Mouse (Mus musculus) CH12.LX (cell line): ENCODE measurements at regions not wholly inside any gene's neighbourhood (a gene's known extent, or its start where the extent isn't known, plus 50 kb on each side); places are given as distances from the start of the nearest gene placed in this dataset.
"Not testable (repeated sequence)": the region's sequence is repeated elsewhere in the genome, so short reads cannot be mapped to it uniquely, and the experiment has no call there.

Experiments used
- DNase-seq: peaks from one replicate; pipeline ENCODE4 v3.0.0-alpha.2; 2013; ENCODE audit errors: extremely low read depth
- H3K27ac ChIP-seq: 2 replicates; pipeline ENCODE4 v1.5.1; 2012; ENCODE audit warnings: low read depth, mild to moderate bottlenecking, control low read depth, moderate library complexity; ENCODE audit not compliant: insufficient read depth
- H3K27me3 ChIP-seq: replicated peaks from 2 replicates; pipeline ENCODE3; 2012; ENCODE audit warnings: inconsistent platforms
- H3K36me3 ChIP-seq, 2 experiments: replicated peaks in 1 of 2; 2 replicates each; pipeline versions ENCODE3 to v1.6.1; 2012; ENCODE audit warnings: inconsistent platforms in 1 of 2, low read length in 1 of 2, mild to moderate bottlenecking in 1 of 2, mixed read lengths in 1 of 2, moderate library complexity in 1 of 2; ENCODE audit not compliant: control insufficient read depth in 1 of 2, insufficient read depth in 1 of 2
- H3K4me1 ChIP-seq, 2 experiments: 2 replicates each; pipeline ENCODE4 v1.6.1; 2012; ENCODE audit warnings: inconsistent platforms in 1 of 2, moderate library complexity in 1 of 2; ENCODE audit not compliant: insufficient read depth in 2 of 2, control insufficient read depth in 1 of 2
- H3K4me2 ChIP-seq: 2 replicates; pipeline ENCODE4 v1.6.1; 2012; ENCODE audit warnings: low read depth, mild to moderate bottlenecking, control low read depth; ENCODE audit not compliant: poor library complexity, insufficient read depth, severe bottlenecking
- H3K4me3 ChIP-seq, 3 experiments: fragments of 150-350 bp in 1 of 3; sonication (generic) in 1 of 3; replicated peaks in 1 of 3; 2 replicates each; pipeline versions ENCODE3 to v1.5.1; 2011 to 2012; ENCODE audit warnings: low read depth in 2 of 3, low read length in 2 of 3, mild to moderate bottlenecking in 2 of 3, moderate library complexity in 2 of 3, control low read depth in 1 of 3, improper control_type of control experiment in 1 of 3, inconsistent platforms in 1 of 3, mixed read lengths in 1 of 3; ENCODE audit not compliant: poor library complexity in 1 of 3
- H3K79me2 ChIP-seq: replicated peaks from 2 replicates; pipeline ENCODE4 v1.6.1; 2012; ENCODE audit warnings: mild to moderate bottlenecking, moderate library complexity; ENCODE audit not compliant: control insufficient read depth, poor library complexity, insufficient read depth, severe bottlenecking; ENCODE audit errors: extremely low read depth
- H3K9ac ChIP-seq: 2 replicates; pipeline ENCODE4 v1.6.1; 2012; ENCODE audit warnings: low read depth, mild to moderate bottlenecking, control low read depth, moderate library complexity; ENCODE audit not compliant: insufficient read depth
- H3K9me3 ChIP-seq: replicated peaks from 2 replicates; pipeline ENCODE3; 2012; ENCODE audit warnings: low read length, inconsistent platforms, mixed read lengths
- BHLHE40 ChIP-seq: IDR thresholded peaks from 2 replicates; pipeline ENCODE4 v1.6.1; 2011; ENCODE audit warnings: mild to moderate bottlenecking, low read depth, low read length, improper control_type of control experiment
- E2F4 ChIP-seq: IDR thresholded peaks from 2 replicates; pipeline ENCODE4 v1.6.1; 2011; ENCODE audit warnings: low read depth, low read length, improper control_type of control experiment; ENCODE audit not compliant: insufficient replicate concordance
- EP300 ChIP-seq: IDR thresholded peaks from 2 replicates; pipeline ENCODE4 v1.6.1; 2011; ENCODE audit warnings: low read length, improper control_type of control experiment
- ETS1 ChIP-seq: conservative IDR thresholded peaks from 2 replicates; pipeline ENCODE4 v1.6.1; 2012; ENCODE audit warnings: low read depth, mild to moderate bottlenecking, inconsistent platforms, low read length, improper control_type of control experiment, moderate library complexity
- HCFC1 ChIP-seq: IDR thresholded peaks from 2 replicates; pipeline ENCODE4 v1.6.1; 2012; ENCODE audit warnings: low read depth, mild to moderate bottlenecking, inconsistent platforms, low read length, improper control_type of control experiment
- PAX5 ChIP-seq: IDR thresholded peaks from 2 replicates; pipeline ENCODE4 v1.6.1; 2012; ENCODE audit warnings: low read length, inconsistent platforms, mixed read lengths
- ZMIZ1 ChIP-seq: IDR thresholded peaks from 2 replicates; pipeline ENCODE4 v1.6.1; 2012; ENCODE audit warnings: low read depth, mild to moderate bottlenecking, inconsistent platforms, low read length, improper control_type of control experiment
- ZNF384 ChIP-seq: IDR thresholded peaks from 2 replicates; pipeline ENCODE4 v1.6.1; 2012; ENCODE audit warnings: low read depth, low read length, improper control_type of control experiment, inconsistent platforms
- dilution Hi-C: fragments of 300-500 bp; cut with MboI; formaldehyde crosslinking; loops from 2 replicates; pipeline ENCODE4 v1.14.3; 2020; ENCODE audit warnings: low sequenced_read_pairs; ENCODE audit not compliant: extremely low pct_unique_long_range_greater_than_20kb, extremely low pct_ligation_motif_present
- in situ Hi-C: fragments of 300-500 bp; cut with MboI; formaldehyde crosslinking; loops from 3 replicates; pipeline ENCODE4 v1.14.3; 2019; ENCODE audit warnings: low sequenced_read_pairs, low pct_ligation_motif_present, low pct_unique_long_range_greater_than_20kb, mixed read lengths

DNA sequence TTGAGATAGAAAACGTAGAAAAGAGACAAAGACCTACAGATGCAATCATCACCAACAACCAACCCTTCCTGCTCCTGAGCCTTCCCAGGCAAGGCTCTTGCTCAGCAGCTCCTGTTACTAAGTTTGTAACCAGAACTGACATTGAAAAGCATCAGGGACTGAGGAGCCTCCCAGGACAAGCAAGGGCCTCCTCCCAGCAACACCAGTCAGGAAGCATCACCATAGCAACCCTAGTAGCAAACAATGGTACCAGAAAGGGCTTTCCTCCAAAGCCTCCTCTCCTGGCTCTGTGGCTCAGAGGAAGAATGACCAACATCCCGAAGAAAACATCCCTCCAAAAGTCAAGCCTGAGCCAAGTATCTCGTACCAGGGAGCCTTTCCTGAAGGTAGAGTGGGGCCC lies 1621.0 kb upstream of the Gm8797 start:
- Histone ChIP-seq H3K9me3 (no peaks in the 10 kb centered on the region), H3K4me3 (no peak overlapping the region), H3K27me3 (no peaks in the 10 kb centered on the region), H3K27ac (no peak overlapping the region), H3K4me2 (no peak overlapping the region), H3K4me1 (no peaks in the 10 kb centered on the region), H3K9ac (no peak overlapping the region), H3K36me3 (no peaks in the 10 kb centered on the region), H3K79me2 (no peaks in the 10 kb centered on the region)
- no peak for DNase-seq
- dilution Hi-C loops: no loop called here
- in situ Hi-C loops: no loop called here
- TF ChIP-seq BHLHE40 (no peak), PAX5 (no peak), ETS1 (no peak), EP300 (no peak), ZMIZ1 (no peak)

GRCm38 (mm10) chr3:4137976-4138375 lies 1612.6 kb upstream of the Gm8797 start:
- H3K36me3 ChIP-seq, H3K27me3 ChIP-seq, H3K9me3 ChIP-seq, DNase-seq, H3K4me2 ChIP-seq, in situ Hi-C loops, H3K79me2 ChIP-seq, H3K27ac ChIP-seq, dilution Hi-C loops, H3K9ac ChIP-seq, H3K4me1 ChIP-seq, H3K4me3 ChIP-seq: not testable (repeated sequence)

- H3K27me3 ChIP-seq: no peaks in the 10 kb centered on the region
- no peak overlapping the region for H3K27ac ChIP-seq
- no peak for DNase-seq
- H3K4me2 ChIP-seq: no peak overlapping the region
- no peak overlapping the region for H3K4me3 ChIP-seq
- no peaks in the 10 kb centered on the region for H3K79me2 ChIP-seq
- H3K9me3 ChIP-seq: no peaks in the 10 kb centered on the region
- H3K4me1 ChIP-seq: no peaks in the 10 kb centered on the region
- dilution Hi-C loops: no loop called here
- TF ChIP-seq ZNF384 (peak; percentile 67), E2F4 (no peak), HCFC1 (no peak)
- TF ChIP-seq, all 38 proteins: peak for 1
- Histone ChIP-seq H3K36me3 (no peaks in the 10 kb centered on the region), H3K9ac (no peak overlapping the region)
- in situ Hi-C loops: no loop called here
These were observed 1603.6 kb upstream of the Gm8797 start for GRCm38 (mm10) chr3:4147002-4147401.
